Mouse (Mus musculus): ENCODE measurements around the gene Inf2.

The Inf2 gene

DNA sequence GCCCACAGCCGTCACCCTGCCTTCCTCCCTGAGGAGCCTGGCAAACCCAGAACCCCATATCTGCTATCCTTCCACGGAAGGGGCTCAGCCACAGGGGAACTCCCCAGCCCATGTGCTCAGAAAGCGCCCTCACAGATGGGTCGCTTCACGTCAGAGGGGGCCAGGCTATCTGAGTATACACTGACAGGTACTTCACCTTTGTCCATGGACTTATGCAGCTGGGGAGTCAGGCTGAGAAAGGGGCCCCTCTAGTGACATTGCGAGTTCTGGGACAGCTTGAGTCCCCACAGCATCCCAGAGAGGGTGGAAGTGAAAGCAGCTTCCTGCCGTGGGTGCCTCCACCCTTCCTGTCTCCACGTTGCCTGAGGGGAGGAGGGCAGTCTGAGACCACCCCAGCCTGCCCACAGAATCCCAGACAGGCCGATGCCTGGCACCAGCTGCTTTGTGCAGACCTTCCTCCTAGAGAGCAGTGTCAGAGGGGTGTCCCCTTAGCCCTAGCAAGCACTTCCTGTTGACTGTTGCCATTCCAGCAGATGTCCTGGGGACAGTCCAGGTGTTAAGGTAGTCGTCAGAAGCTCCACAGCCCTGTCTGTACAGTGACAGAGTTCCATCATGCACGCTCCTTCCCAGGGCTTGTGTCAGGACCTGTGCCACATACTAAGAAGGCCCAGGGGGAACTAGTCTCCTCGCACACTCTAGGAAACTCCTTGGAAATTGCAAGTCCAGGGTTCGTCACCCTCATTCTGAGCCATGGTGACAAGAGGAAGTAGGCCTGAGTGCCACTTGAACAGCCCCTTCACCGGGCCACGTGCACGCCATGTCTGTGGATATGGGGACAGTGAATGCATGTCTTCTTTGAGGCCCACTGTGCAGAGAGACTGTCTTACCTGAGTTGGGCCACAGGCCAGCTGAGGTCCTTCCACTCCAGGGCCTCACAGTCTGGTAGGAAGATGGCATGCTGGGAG is 5.6 kb downstream of the Inf2 start:
- in situ Hi-C loops (cut with MboI, MseI) = no loop called here

DNA sequence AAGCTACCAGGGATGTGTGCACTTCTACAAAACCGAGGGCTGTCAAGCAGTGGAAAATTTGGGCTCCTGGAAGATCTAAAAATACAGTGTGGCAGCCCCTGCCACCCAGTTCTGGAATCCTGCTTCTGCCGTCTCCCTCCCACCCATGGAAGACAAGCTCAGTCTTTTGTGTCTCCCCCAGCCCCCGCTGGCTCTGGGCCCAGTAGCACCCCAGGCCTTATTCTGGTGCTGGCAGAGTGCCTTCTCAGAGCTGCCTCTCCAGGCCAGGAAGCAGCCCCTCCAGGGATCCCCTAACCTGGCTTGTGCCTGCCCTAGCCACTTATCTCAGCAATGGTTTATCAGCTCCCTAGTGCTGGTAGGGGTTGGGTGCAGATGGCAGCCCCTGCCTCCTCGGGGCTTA is 6.4 kb downstream of the Inf2 start:
- in situ Hi-C loops (cut with MboI, MseI) = no loop called here

DNA sequence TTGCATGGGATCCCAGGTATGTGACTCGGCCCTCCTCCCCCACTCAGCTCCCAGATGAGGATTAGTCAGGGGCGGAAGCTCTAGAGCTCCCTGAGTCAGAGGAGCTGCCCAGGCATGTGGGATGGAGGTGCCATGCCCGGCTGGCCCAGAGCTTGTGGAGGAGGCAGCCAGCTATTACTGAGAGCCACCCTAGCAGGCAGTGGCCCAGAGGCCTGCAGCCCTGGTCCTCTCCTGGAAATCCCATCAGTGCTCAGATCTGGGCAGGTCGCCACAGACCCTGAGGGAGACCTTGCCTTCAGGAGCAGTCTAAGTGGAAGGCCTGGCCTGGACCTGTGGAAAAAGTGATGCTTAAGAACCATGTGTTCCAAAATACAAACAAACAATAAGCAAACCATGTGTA is 7.0 kb downstream of the Inf2 start:
- in situ Hi-C loops (cut with MboI, MseI) = no loop called here

DNA sequence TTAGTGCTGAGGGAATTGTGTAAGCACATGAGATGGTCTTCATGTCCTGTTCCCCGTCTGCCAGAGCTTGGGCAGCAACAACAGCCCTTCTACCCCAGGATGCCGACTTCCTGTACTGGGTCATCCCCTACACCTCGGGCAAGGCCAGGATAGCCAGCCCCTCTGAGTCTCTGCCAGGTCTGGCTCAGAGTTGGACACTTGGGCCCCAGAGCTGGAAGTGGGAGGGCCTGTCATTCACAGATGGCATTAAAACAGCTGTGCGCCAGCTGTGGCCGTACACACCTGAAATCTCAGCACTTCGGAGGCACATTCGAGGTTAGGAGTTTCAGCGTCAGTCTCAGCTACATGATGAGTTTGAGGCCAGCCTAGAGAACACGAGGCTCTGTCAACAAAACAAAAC is 7.9 kb downstream of the Inf2 start:
- in situ Hi-C loops (cut with MboI, MseI) = no loop called here

DNA sequence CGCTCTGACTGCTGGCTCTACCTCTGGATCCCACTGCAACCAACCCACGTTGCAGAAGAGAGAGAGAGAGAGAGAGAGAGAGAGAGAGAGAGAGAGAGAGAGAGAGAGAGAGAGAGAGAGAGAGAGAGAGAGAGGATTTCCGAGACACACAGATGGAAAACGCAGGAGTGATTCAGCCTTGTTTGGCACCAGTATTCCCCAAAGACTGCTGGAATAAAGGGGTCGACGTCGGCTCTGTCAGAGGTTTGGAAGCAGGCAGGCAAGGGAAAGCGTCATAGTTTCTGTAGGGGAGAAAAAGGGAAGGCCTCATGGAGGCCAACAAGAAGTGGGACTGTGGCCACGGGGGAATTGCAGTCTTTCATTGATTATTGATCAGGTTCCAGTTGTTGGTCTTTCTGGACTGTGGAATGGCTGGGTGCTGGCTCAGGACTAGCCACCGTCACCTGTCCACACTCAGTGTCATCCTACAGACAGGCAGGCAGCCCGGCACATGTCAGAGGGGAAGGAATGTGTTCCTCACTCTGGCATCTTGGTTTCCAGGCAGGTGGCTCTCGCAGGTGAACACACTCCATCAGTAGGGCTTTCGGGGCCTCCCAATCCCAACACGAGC is 8.4 kb downstream of the Inf2 start:
- in situ Hi-C loops (cut with MboI, MseI) = no loop called here

DNA sequence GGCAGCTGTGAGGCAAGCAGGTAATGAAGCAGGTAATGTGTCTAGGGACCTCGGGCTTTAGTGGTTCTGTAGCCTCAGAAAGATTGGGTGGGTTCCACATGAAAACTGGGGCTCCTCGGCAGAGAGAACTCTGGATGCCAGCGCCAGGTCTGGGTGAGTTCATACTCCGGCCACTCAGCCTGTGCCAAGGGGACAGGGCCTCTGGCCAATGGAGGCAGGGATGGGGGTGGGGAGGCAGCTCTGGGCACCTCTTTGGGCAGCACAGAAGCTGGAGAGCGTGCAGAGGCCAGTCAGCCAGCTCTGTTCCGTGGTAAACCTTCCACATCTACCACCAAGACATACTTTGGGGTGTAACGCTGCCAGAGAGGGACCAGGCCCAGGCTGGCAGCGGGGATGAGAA is 9.0 kb downstream of the Inf2 start:
- in situ Hi-C loops (cut with MboI, MseI) = no loop called here

DNA sequence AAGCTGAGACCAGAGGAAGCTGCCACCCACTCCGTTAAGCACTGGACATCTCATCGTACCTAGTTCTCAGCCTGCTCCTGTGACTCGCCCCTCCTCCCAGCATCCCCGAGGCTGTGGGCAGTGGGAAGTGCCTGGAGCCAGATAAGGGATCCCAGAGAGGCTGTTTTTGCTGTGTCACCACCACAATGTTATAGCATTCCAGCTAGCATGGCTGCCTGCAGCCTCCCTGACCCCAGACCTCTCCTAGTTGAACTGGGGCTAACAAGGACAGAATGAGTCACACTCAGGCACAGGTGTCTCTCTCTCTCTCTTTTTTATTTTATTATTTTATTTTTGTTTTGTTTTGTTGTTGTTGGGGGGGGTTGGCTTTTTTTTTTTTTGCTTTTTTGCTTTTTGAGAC is 10.6 kb downstream of the Inf2 start:
- in situ Hi-C loops (cut with MboI, MseI) = no loop called here

DNA sequence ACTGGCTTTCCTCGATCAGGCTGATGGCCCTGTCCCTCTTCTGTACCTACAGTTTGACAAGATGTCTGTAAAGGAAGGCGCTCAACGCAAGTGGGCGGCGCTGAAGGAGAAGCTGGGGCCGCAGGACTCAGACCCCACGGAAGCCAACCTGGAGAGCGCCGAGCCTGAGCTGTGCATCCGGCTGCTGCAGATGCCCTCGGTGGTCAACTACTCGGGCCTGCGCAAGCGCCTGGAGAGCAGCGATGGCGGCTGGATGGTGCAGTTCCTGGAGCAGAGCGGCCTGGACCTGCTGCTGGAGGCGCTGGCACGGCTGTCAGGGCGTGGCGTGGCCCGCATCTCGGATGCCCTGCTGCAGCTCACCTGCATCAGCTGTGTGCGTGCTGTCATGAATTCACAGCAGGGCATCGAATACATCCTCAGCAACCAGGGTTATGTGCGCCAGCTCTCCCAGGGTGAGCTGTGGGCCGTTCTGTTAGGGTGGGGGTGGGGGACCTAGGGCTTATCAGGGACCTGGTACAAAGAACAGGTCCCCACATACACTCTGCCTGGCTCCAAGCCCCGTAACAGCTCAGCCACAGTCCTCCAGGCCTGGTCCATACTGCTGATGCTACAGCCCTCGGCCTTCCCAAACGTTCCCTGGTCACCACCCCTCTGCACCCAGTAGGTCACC is 11.5 kb downstream of the Inf2 start:
- in situ Hi-C loops (cut with MboI, MseI) = loop anchor here (10.0 kb wide), 1 partner anchor 45 kb away; no protein-coding TSS in a partner anchor

DNA sequence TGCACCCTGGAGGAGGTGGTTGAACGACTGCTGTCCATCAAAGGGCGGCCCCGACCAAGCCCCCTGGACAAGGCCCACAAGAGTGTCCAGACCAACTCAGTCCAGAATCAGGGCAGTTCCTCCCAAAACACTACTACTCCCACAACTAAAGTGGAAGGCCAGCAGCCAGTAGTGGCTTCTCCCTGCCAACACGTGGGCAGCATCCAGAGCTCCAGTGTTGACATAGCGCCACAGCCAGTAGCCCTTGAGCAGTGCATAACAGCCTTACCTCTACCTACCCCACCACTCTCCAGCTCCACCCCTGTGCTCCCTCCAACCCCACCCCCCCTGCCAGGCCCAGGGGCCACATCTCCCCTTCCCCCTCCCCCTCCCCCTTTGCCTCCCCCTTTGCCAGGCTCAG is 15.4 kb downstream of the Inf2 start:
- in situ Hi-C loops (cut with MboI, MseI) = loop anchor here (10.0 kb wide), 1 partner anchor 49 kb away; no protein-coding TSS in a partner anchor

DNA sequence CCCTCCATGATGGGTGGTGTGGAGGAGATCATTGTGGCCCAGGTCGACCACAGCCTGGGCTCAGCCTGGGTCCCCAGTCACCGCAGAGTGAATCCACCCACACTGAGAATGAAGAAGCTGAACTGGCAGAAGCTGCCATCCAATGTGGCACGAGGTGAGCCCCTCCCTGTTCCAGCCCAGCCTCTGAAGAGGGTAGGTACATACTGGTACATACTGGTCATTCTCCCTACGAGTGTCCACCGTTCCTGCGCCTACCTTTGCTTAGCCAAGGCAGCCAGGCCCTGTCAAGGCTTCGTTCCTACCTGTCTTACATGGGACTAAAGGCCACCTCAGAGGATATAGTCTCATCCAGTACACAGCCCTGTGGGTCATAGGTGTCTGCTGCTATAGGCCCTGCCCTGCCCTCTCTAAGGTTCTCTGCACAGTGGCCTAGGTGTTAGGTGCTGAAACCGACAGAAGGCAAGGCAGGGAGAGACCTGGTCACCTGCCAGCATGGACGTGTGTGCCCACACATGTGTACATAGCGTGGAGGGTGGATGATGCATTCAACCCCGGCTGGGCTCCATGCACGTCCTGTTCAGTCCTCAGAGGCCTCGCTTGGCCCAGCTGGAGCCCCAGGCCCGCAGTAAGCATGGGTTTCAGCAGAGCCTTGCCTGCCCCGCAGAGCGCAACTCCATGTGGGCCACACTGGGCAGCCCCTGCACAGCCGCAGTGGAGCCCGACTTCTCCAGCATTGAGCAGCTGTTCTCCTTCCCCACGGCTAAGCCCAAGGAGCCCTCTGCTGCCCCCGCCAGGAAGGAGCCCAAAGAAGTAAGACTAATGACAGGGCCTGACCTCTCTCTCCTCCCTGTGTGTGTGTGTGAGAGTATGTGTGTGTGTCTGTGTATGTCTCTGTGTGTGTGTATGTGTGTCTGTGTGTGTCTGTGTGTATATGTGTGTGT is 16.4 kb downstream of the Inf2 start:
- in situ Hi-C loops (cut with MboI, MseI) = loop anchor here (10.0 kb wide), 1 partner anchor 50 kb away; no protein-coding TSS in a partner anchor

DNA sequence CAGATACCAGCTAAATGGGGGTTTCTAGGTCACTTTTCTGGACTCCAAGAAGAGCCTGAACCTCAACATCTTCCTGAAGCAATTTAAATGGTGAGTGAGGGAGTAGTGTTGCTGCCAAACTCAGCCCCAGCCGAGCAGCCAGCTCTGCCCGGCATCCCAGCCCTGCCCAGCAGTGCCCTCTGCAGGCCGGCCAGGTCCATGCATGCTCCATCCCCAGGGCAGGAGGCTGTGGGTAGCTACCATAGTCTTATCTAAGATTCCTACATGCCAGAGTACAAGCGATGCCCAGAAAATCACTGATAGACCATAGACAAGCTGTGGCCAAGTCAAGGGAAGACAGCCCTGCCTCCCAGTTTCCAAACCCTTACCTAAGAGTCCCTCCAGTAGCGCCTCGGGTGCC is 17.2 kb downstream of the Inf2 start:
- in situ Hi-C loops (cut with MboI, MseI) = loop anchor here (10.0 kb wide), 1 partner anchor 51 kb away; no protein-coding TSS in a partner anchor

DNA sequence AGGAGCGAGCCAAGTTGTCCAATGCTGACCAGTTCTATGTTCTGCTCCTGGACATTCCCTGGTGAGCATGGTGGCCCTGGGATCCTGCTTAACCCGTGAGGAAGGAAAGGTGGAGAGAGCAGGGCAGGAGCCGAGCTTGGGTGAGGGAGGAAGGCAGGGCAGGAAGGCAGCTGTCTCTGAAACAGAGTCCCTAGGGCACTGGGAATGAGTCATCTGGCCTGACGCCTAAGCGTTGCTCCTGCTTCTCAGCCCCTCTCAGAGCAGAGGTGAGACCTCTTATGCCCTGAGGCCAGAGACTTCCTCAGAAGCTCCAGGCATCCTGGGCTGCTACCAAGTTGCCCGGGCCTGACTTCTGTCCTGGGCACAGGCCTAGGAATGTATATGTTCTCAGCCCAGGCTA is 18.4 kb downstream of the Inf2 start:
- in situ Hi-C loops (cut with MboI, MseI) = loop anchor here (10.0 kb wide), 1 partner anchor 52 kb away; no protein-coding TSS in a partner anchor

DNA sequence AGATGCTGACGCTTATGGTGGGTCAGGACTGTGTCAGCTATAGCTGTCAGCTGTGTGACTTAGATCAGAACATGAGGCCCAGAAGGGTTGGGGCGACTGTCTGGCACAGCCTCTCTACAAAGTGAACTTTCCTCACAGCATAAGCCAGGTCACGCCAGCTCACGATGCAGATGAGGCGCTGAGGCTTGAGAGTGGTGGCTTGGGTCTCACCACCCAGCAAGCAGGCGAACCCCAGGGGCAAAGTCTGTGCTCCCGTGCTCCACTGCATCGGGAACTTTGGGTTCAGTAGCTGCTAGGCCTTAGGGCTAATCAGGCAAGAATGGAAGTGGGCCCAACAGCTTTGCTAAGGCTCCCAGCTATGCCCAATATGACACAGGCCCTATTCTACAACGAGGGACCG is 20.4 kb downstream of the Inf2 start:
- in situ Hi-C loops (cut with MboI, MseI) = loop anchor here (10.0 kb wide), 1 partner anchor 54 kb away; no protein-coding TSS in a partner anchor

DNA sequence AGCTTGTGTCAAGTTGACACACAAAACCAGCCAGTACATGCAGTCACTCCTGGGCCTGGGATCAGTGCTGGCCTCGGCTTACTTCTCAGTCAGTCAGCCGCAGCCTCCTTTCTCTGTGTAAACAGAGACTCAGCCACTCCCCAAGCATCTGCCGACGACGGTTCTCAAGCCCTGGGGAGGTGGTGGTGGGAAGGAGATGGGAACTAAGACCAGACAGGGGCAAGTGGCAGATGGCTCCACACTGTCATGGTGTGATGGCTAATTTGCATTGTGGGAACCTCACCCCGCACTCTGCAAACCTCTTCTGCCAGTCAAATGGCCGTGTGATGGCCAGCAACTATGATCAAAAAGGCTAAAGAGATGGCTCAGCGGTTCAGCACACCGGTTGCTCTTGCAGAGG is 28.1 kb downstream of the Inf2 start:
- in situ Hi-C loops (cut with MboI, MseI) = no loop called here

DNA sequence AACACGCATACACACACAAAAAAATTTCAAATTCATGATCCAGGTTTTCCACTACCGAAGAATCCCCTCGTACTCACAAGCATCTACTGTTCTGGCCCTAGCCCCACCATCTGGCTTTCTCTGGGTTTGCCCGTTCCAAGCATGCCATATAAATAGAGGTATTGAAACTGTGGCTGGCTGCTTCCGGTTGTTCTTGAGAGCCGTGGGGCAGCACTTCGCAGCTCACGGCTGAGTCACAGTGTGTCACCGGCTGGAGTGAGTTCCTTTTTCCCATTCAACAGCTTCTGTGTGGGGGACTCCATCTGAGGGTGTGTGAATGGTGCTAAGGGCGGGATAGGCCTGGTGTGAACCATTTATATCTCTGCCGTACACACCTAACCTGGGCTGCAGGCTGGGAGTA is 28.6 kb downstream of the Inf2 start:
- in situ Hi-C loops (cut with MboI, MseI) = no loop called here

DNA sequence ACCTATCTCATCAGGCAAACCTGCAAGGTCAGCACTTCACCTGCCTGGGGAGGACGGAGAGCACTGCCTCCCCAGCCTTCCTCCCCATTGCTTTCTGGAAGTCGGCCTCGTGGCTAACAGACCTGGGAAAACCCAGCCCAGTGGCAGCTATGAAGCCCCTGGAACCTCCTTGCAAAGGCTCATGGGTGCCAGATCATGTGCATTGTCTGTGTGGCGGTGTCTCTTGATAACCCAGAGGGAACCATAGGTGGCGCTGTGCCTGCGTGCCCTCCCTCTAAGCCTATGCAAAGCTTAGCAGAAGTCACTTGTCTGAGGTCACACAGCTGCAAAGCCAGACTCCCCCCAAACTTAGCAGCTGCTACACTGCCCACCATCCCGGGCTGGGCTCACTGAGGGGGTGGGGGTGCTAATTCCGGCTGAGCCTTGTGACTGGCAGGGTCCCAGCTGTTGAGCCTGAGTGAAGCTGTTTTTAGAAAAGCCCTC is 29.4 kb downstream of the Inf2 start:
- in situ Hi-C loops (cut with MboI, MseI) = no loop called here

DNA sequence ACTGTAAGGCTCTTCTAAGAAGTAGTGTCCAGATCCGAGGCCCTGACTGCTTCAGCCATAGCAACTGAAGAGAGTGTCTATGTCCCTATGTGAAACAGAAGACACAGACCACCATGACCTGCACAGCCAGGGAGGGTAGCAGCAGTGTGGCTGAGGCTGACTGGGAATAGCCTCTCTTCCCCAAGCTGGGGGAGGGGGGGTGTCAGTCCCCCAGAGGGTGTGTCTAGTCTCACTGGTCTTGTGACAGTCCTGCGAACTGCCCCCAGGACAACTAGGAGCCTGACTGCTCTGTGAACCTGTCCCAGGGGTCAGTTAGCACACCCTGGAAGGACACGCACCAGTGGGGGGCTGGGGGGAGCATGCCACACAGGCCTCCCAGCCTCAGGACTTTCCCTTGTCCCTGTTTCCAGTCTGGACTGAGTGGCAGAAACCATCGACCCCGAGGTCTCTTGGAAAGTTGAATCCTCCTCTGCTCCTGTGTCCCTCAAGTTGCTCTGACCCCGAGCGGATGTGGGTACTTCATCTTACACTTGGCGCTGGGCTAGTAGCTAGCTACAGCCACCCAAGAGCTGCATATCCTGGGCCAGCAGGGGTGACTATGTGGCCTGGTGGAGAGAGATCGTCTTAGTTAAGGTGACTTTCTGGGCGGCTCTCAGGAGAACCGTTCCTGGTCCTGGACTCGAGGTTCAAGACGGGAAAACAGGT is 30.5 kb downstream of the Inf2 start:
- in situ Hi-C loops (cut with MboI, MseI) = no loop called here

DNA sequence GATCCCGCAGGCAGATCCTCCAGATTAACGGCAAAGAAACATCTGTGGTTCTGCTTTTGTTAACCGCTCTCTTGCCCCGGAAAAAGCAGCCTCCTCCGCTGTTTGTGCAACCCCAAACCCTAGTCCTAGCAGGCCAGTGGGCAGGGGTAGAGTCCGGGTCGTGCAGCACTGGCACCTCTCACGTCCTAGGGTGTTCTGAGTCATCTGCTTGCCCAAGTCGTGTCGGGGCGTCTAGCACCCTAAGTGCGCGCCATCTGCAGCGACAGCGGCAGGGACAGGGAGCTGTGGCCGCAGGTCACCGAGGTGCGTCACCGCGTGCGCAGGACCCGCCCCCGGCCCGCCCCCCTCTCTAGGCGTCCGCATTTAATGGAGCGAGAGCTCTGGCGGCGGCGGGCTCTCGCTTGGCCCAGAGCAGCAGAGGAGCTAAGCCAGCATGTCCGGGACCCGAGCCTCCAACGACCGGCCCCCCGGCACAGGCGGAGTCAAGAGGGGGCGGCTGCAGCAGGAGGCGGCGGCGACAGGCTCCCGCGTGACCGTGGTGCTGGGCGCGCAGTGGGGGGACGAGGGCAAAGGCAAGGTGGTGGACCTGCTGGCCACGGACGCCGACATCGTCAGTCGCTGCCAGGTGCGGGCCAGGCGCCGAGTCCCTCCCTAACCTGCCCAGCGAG is 31.2 kb downstream of the Inf2 start, which contains the start of gene Adssl1:
Gene Adssl1, plus strand, starts transcription at position 360 of the 668 bp plus-strand sequence.
- in situ Hi-C loops (cut with MboI, MseI) = no loop called here

DNA sequence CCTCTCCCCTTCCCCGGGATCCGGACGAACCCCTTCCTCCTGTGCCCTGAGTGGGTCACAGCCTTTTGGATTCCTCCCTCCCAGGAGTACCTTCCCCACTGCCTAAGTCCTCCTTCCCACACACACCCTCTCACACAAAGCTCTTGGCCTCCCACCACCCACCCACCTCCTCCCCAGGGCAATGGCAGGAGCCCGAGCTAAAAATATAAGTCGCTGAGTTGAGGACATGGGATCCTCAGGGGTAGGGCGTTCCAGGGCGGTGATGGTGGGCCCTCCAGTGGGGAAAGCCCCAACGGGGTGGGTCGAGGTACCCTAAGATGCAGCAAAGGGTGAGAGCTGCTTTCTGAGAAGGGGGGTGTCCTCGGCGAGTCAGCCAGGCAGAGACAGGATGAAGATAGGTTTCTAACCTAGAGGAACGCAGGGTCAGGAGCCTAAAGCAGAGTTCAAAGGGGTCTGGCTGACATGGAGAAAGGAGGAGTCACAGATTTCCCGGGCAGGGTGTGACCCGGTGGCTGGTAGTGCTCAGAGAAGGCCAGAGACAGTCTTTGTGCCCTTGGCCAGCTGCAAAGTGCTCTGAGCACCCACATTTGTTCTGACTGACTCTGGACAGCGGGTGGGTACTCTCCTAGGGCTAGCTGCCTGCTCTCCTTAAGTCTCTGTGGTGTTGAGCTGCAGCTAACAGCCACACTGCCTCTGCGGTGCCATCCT is 31.9 kb downstream of the Inf2 start:
- in situ Hi-C loops (cut with MboI, MseI) = no loop called here
